Mouse (Mus musculus) ES-E14 (cell line): ENCODE measurements at regions not wholly inside any gene's neighbourhood (a gene's known extent, or its start where the extent isn't known, plus 50 kb on each side); places are given as distances from the start of the nearest gene placed in this dataset.

Experiments
- CHD2 ChIP-seq: IDR thresholded peaks from 2 replicates; pipeline ENCODE4 v1.6.1; 2014; ENCODE audit warnings: mild to moderate bottlenecking, low read depth, low read length, inconsistent platforms
- MAFK ChIP-seq: IDR thresholded peaks from 2 replicates; pipeline ENCODE4 v1.6.1; 2014; ENCODE audit warnings: mild to moderate bottlenecking, low read depth, low read length, inconsistent platforms; ENCODE audit not compliant: insufficient read depth
- ZC3H11A ChIP-seq: IDR thresholded peaks from 2 replicates; pipeline ENCODE4 v1.6.1; 2012; ENCODE audit warnings: low read depth, mild to moderate bottlenecking, inconsistent platforms, low read length, borderline replicate concordance
- ZNF384 ChIP-seq: IDR thresholded peaks from 2 replicates; pipeline ENCODE4 v1.6.1; 2012; ENCODE audit warnings: low read depth, low read length, inconsistent platforms

- no peak for TF ChIP-seq ZNF384
- no peak for TF ChIP-seq ZC3H11A
- no peak for TF ChIP-seq CHD2
- no peak for TF ChIP-seq MAFK
These were observed 123.6 kb upstream of the Srsf6 start for GRCm38 (mm10) chr2:162807747-162808146.
